Mouse (Mus musculus) adrenal gland, adult (tissue): ENCODE measurements around the gene Pard3b.

Experiments used
- DNase-seq, 2 experiments: peaks; one replicate each; pipeline ENCODE4 v3.0.0; 2022 to 2023; ENCODE audit warnings: low spot score in 1 of 2; ENCODE audit not compliant: inconsistent age in 2 of 2

Pard3b gene

DNA sequence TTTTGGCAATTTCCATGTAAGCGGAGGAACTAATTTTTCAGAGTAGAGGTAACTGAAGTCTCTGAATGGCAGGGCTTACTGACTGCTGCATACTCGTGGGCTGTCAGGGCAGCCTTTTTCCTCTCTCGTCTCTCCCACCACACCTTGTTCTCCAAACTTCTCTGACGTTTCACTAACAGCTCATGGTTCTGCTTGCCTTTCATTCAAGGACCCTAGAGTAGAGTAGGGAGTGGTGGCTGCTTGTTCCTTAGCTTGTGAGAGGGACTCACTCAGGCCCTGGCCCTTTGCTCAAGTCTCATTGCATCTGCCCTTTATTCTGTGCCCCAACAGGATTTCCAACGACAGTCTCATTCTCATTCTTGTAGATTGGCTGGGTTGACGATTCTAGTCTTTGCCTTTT lies 432.0 kb downstream of the Pard3b start:
- DNase-seq: no peak

- no peak for DNase-seq
Observed at GRCm38 (mm10) chr1:62071139-62071538, 432.5 kb downstream of the Pard3b start.

DNA sequence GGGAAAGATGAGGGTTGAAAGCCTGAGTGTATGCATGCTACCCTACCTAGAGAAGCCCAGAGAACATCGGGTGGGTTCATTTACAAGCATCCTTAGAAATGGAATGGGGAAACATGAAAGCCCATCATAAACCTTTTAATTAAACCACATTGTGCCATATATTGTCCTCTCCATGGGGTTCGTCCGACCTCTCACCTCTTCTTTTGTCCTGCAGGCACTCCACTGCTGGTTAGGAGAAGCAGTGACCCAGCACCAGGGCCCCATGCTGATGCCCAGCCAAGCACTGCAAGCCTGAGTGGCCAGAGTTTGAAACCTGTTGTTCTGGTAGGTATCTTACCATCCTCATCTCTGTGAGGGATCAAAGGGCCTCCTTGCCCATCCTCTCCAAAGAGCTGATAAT lies 437.5 kb downstream of the Pard3b start:
- DNase-seq: no peak

DNA sequence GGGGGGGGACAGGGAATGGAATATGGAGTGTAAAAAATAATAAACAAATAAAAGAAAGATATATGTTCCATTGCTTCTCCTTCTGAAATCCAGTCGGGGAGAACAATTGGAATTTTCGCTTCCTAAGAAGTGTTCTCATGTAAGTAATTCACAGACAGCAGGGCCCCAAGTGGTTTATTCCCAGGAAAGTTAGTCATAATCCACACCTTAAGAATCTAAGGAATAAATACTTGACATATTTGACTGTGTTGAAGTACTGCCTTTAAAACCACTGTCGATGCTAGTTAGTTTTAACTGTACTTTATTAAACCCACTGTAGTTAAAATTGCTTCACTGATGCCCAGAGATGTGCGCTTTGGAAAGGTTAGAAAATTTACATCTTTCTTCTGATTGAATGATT lies 442.5 kb downstream of the Pard3b start:
- no peak for DNase-seq

GRCm38 (mm10) chr1:62085995-62086394 lies 447.4 kb downstream of the Pard3b start:
- DNase-seq: peak in 1 of 2 experiments; percentile 25

GRCm38 (mm10) chr1:62087464-62087863 lies 448.8 kb downstream of the Pard3b start:
- DNase-seq: no peak

GRCm38 (mm10) chr1:62094885-62095284 lies 456.3 kb downstream of the Pard3b start:
- no peak for DNase-seq

DNA sequence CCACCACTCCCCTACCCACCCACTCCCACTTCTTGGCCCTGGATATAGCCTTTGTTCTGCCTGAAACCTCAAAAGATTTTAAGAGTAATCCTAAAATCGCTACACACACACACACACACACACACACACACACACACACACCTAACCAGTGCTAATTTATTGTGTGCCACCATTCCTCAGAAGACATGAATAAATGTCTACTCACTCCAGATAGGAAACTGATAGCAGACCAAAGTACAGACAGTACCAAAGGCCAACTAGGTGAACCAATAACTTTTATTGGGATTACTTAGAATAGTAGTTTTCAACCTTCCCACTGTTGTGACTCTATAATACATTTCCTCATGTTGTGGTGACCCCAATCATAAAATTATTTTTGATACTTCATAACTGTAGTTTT lies 483.8 kb downstream of the Pard3b start:
- no peak for DNase-seq

DNA sequence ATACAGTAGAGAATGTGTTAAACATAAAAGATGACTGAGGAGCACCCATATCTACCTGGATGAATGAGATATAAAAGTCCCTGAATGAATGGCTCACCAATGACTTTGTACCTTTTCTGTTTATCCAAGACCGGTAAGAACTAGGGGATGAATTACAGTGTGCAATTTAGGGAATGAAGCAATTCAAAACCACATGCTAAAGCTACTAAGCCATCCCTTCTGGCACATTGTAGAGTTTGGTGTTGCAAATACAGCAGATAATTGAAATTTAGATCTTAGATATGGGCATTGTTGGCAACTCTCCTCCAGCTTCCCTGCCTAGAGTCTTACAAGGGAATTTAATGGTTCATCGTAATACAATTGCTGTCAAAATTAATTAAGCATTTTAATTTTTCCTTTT lies 490.6 kb downstream of the Pard3b start:
- DNase-seq: no peak

DNA sequence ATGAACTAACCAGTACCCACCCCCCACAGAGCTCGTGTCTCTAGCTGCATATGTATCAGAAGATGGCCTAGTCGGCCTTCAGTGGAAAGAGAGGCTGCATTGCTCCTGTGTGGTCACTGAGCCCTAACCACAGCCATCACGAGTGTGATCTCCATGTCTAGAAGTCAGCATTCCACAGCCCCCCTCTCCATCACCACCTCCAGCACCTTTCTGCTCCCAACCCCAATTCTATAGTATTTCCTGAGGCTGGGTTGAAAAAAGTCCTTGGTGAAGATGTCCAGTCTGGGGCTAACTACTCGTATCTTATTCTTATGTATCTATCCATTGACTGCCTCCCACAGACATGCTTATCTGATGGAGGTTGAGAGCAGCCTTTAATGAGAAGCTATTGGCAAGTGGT lies 509.5 kb downstream of the Pard3b start:
- DNase-seq: no peak

DNA sequence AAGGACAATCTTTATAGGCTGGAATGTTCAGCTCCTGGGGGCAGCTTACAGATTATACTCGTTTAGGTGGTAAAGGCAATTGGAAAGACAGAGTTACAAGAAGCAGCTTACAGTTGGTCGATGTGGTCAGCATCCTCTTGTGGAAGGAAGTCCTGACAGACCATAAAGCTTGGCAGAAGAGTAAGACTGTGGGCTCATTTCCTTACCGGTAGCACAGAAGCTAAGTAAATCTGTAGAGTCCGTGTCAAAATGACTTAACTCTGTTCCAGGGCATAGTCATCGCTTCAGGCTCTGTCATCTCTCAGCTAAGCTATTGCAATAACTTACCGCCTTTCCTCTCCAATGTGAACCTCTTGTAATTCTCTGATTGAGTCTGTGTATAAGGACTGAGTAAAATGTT lies 510.2 kb downstream of the Pard3b start:
- no peak for DNase-seq

- no peak for DNase-seq
Observed at GRCm38 (mm10) chr1:62155970-62156369, 517.3 kb downstream of the Pard3b start.

- DNase-seq: no peak
Observed at GRCm38 (mm10) chr1:62159592-62159991, 521.0 kb downstream of the Pard3b start.

- DNase-seq: peak; percentile 15 to 67
Observed at GRCm38 (mm10) chr1:62175013-62175640, 536.5 kb downstream of the Pard3b start.

DNA sequence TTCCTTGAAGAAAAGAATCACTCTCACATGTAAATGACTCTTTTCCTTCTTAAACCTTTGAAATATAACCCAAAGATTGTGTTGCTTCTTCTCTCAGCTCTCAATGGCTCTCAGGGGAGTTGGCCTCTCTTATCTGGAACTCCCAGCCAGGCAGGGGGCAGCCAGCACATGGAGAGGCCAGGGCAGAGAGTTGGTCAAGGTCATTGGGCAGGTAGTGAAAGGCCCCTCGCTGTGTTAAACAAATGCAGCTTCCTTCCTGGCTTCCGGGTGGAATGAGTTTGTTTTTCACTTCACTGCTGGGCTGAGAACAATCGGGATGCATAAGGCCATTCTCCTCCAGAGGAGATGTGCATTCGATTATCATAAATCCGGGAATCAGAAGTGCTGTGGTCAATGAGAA lies 543.0 kb downstream of the Pard3b start:
- DNase-seq: peak; percentile 23 to 60

DNA sequence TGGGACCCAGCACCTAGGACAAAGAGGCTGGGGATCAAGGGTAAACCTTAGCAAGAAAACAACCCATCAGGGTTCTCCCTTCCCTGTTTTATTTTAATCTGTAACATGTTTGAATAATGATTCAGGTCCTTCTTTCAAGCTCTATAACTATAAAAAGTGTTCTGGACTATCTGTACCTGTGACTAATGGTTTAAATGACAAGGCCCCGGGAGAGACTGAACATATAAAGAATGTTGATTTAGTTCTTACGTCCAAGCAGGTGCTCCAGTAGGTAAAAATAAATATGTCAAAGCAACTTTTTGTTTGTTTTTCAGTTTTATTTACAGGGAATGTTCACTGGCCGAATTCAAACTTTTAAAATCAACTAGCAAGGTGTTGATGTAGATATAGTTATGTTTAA lies 544.0 kb downstream of the Pard3b start:
- no peak for DNase-seq

- DNase-seq: no peak
Observed at GRCm38 (mm10) chr1:62190786-62191185, 552.2 kb downstream of the Pard3b start.

DNA sequence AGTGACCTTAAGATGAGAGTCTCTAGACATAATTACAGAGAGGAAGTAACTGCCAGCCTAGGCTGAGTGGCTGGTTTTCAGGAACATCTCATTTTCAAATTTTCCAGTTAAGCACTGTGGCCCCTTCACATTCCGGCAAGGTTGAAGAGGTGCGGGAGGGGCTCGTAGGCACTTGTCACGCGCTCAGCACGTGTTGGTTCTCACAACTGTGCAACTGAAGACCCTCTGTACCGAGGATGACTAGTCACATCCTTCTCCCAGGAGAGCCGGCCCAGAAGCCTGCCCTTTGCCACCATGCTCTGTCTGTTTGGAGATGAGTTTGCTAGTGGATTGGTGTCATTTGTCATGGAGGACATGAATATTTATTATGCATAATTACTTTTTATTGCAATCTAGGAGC lies 558.9 kb downstream of the Pard3b start:
- DNase-seq: no peak

DNA sequence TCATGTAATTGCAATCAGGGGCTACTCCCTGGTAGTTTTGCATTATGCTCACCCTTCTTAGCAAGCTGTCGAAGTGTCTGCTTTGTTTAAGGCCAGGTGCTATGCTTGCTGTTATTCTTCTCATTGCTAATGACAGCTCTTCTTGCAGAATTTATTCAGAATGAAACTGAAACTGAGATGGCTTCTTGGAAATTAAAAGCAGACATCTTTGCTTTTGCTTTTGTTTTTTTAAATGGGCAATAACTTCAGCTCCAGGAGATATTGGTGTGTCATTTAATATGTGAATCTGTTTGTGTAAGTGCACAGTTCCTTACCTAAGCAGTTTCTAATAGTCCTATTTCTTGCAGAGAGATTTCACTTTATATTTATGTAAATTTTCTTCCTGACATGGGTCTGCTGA lies 562.3 kb downstream of the Pard3b start:
- DNase-seq: no peak

- DNase-seq: no peak
Observed at GRCm38 (mm10) chr1:62201686-62202257, 563.1 kb downstream of the Pard3b start.

- DNase-seq: no peak
Observed at GRCm38 (mm10) chr1:62213285-62213684, 574.7 kb downstream of the Pard3b start.

- no peak for DNase-seq
Observed at GRCm38 (mm10) chr1:62215842-62216241, 577.2 kb downstream of the Pard3b start.

DNA sequence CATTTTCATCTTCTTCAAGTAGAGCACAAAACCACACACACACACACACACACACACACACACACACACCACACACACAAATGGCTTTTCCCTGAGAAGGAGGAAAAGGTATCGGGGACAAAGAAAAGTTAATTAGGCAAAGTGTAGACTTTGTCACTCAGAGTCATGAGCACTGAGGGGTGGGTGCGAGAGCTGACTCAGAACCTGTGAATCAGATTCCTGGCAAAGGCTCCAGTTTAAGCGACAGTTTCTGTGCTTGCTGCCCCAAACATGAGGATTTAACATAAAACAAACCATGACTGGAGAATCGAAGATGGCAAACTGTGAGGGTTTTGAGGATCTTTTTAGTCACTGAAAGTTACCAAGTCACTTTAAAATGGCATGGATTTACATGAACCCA lies 577.9 kb downstream of the Pard3b start:
- DNase-seq: no peak
